Mouse (Mus musculus) embryonic facial prominence, embryonic 11.5 days (tissue): ENCODE data around the gene Tmem40. TPM values are rescaled to one million over a fixed set of nuclear protein-coding genes. Genes with fewer than 3 reads are reported as not detected.
A peak's percentile ranks its signal among the peaks of the same experiment; 100 is the strongest.

Source experiments
- ATAC-seq: fragments of 200-750 bp; cut with Nextera tagmentation; replicated peaks from 2 replicates; pipeline ENCODE4 v1.8.0; 2017; ENCODE audit warnings: low read depth; ENCODE audit not compliant: insufficient number of reproducible peaks, low FRiP score, low TSS enrichment
- DNase-seq: peaks from one replicate; pipeline ENCODE4 v3.0.0-alpha.2; 2015; ENCODE audit warnings: low spot score
- H3K27ac ChIP-seq: fragments of 300-500 bp; sonication (generic); replicated peaks from 2 replicates; pipeline ENCODE4 v1.5.1; 2014; ENCODE audit warnings: mild to moderate bottlenecking, low read depth, low read length, control low read depth
- H3K27me3 ChIP-seq: fragments of 300-500 bp; sonication (generic); 2 replicates; pipeline ENCODE4 v1.6.1; 2014; ENCODE audit warnings: mild to moderate bottlenecking, low read length, moderate library complexity, mixed read lengths; ENCODE audit not compliant: control insufficient read depth, insufficient read depth
- H3K36me3 ChIP-seq: fragments of 300-500 bp; sonication (generic); replicated peaks from 2 replicates; pipeline ENCODE4 v1.6.1; 2014; ENCODE audit warnings: low read depth, mild to moderate bottlenecking, low read length, moderate library complexity, mixed read lengths; ENCODE audit not compliant: control insufficient read depth, insufficient read depth
- H3K4me1 ChIP-seq: fragments of 300-500 bp; sonication (generic); 2 replicates; pipeline ENCODE4 v1.6.1; 2014; ENCODE audit warnings: low read length, mixed read lengths; ENCODE audit not compliant: control insufficient read depth, insufficient read depth
- H3K4me2 ChIP-seq: fragments of 300-500 bp; sonication (generic); 2 replicates; pipeline ENCODE4 v1.6.1; 2014; ENCODE audit warnings: low read depth, mild to moderate bottlenecking, control low read depth, low read length, moderate library complexity
- H3K4me3 ChIP-seq: fragments of 300-500 bp; sonication (generic); 2 replicates; pipeline ENCODE4 v1.5.1; 2014; ENCODE audit warnings: low read depth, low read length, control low read depth
- H3K9ac ChIP-seq: fragments of 300-500 bp; sonication (generic); replicated peaks from 2 replicates; pipeline ENCODE4 v1.6.1; 2014; ENCODE audit warnings: mild to moderate bottlenecking, control low read depth, low read length
- H3K9me3 ChIP-seq: fragments of 300-500 bp; sonication (generic); replicated peaks from 2 replicates; pipeline ENCODE4 v1.6.1; 2016; ENCODE audit warnings: mild to moderate bottlenecking, low read length, inconsistent platforms, mixed read lengths; ENCODE audit not compliant: control insufficient read depth
- WGBS: fragments of 180-500 bp; shearing (Covaris S2); extraction: QIAGEN DNeasy Blood & Tissue Kit; methylation state at CpG from one replicate; pipeline ENCODE4 v1.1.7; 2014; 5-methylcytosine and 5-hydroxymethylcytosine counted together
- polyA plus RNA-seq: library from polyadenylated mRNA; unstranded; fragments of >200 nt; fragmentation: Nextera tagmentation; extraction: Ambion mirVana; gene quantifications from 2 replicates; pipeline ENCODE4 v1.2.1, GENCODE M21; 2014

Tmem40 gene
- 2.0 and 3.3 TPM in 2 replicates for polyA plus RNA-seq

- ATAC-seq: no peak; the same call in 1 of the 2 replicates
- H3K4me3 ChIP-seq: no peak within 1 kb of the TSS
- H3K27ac ChIP-seq: peak within 1 kb of the TSS; percentile 25; the same call in 1 of the 2 replicates
- no peak within 1 kb of the TSS for H3K9ac ChIP-seq
- H3K27me3 ChIP-seq: no peaks in the 10 kb centered on the region
- H3K4me2 ChIP-seq: no peak within 1 kb of the TSS
- H3K4me1 ChIP-seq: peaks cover 7% of the 10 kb centered on the region
- 4% methylated on average over 9 of the region's 9 CpGs for WGBS
- H3K36me3 ChIP-seq: no peaks in the 10 kb centered on the region
- peak; percentile 67 for DNase-seq
- H3K9me3 ChIP-seq: no peaks in the 10 kb centered on the region
Observed at GRCm38 (mm10) chr6:115761995-115762756, at the start of gene Tmem40. Gene Tmem40, minus strand, starts transcription at chr6:115762410.

- 78% methylated on average over 8 of the region's 8 CpGs for WGBS
- Histone ChIP-seq H3K36me3 (peaks cover 6% of the 10 kb centered on the region), H3K4me1 (no peaks in the 10 kb centered on the region), H3K9me3 (no peaks in the 10 kb centered on the region), H3K9ac (no peak overlapping the region), H3K27me3 (no peaks in the 10 kb centered on the region), H3K4me3 (no peak overlapping the region), H3K4me2 (no peak overlapping the region), H3K27ac (no peak overlapping the region)
- DNase-seq: no peak
- no peak for ATAC-seq
Observed at GRCm38 (mm10) chr6:115811606-115812005, 49.4 kb upstream of the Tmem40 start.

- H3K27me3 ChIP-seq: no peaks in the 10 kb centered on the region
- under 1% methylated on average over 47 of the region's 47 CpGs for WGBS
- H3K9ac ChIP-seq: peak within 1 kb of the TSS; percentile 100
- H3K27ac ChIP-seq: peak within 1 kb of the TSS; percentile 88
- peak within 1 kb of the TSS; percentile 80 for H3K4me2 ChIP-seq
- ATAC-seq: peak; percentile 72
- peaks cover 15% of the 10 kb centered on the region for H3K36me3 ChIP-seq
- peak within 1 kb of the TSS; percentile 100 for H3K4me3 ChIP-seq
- H3K9me3 ChIP-seq: no peaks in the 10 kb centered on the region
- DNase-seq: peak; percentile 93
- no peaks in the 10 kb centered on the region; the same call in 1 of the 2 replicates for H3K4me1 ChIP-seq
Observed at GRCm38 (mm10) chr6:115808488-115809231, 46.5 kb upstream of the Tmem40 start, which contains the start of gene Rpl32. Gene Rpl32, minus strand, starts transcription at chr6:115808747.

GRCm38 (mm10) chr6:115808196-115808487 is 45.9 kb upstream of the Tmem40 start:
- H3K36me3 ChIP-seq: peaks cover 17% of the 10 kb centered on the region
- WGBS: under 1% methylated on average over 22 of the region's 22 CpGs
- H3K4me2 ChIP-seq: peak overlapping the region; percentile 80
- H3K4me1 ChIP-seq: no peaks in the 10 kb centered on the region; the same call in 1 of the 2 replicates
- no peaks in the 10 kb centered on the region for H3K27me3 ChIP-seq
- peak overlapping the region; percentile 100 for H3K9ac ChIP-seq
- H3K9me3 ChIP-seq: no peaks in the 10 kb centered on the region
- no peak for ATAC-seq
- DNase-seq: peak; percentile 30
- H3K27ac ChIP-seq: peak overlapping the region; percentile 88
- peak overlapping the region; percentile 100 for H3K4me3 ChIP-seq

GRCm38 (mm10) chr6:115807464-115808195 is 45.4 kb upstream of the Tmem40 start:
- ATAC-seq (no peak), DNase-seq (peak; percentile 20)
- whole genome bisulfite sequencing: 3% methylated on average over 15 of the region's 15 CpGs
- Histone ChIP-seq H3K9me3 (no peaks in the 10 kb centered on the region), H3K9ac (peak overlapping the region; percentile 100), H3K4me1 (no peaks in the 10 kb centered on the region; the same call in 1 of the 2 replicates), H3K27me3 (no peaks in the 10 kb centered on the region), H3K4me3 (peak overlapping the region; percentile 100), H3K36me3 (peaks cover 17% of the 10 kb centered on the region), H3K27ac (peak overlapping the region; percentile 88), H3K4me2 (peak overlapping the region; percentile 80)

- WGBS: 68% methylated on average over 10 of the region's 10 CpGs
- no peak overlapping the region for H3K27ac ChIP-seq
- no peak overlapping the region for H3K4me2 ChIP-seq
- H3K4me3 ChIP-seq: no peak overlapping the region
- no peaks in the 10 kb centered on the region for H3K27me3 ChIP-seq
- H3K9ac ChIP-seq: no peak overlapping the region
- no peaks in the 10 kb centered on the region for H3K9me3 ChIP-seq
- no peaks in the 10 kb centered on the region; the same call in 1 of the 2 replicates for H3K4me1 ChIP-seq
- DNase-seq (peak; percentile 25), ATAC-seq (no peak)
- peaks cover 29% of the 10 kb centered on the region for H3K36me3 ChIP-seq
Observed at GRCm38 (mm10) chr6:115804432-115805192, 42.4 kb upstream of the Tmem40 start.

GRCm38 (mm10) chr6:115803541-115804382 is 41.6 kb upstream of the Tmem40 start:
- Histone ChIP-seq H3K9me3 (no peaks in the 10 kb centered on the region), H3K4me2 (no peak overlapping the region), H3K4me1 (no peaks in the 10 kb centered on the region; the same call in 1 of the 2 replicates), H3K27ac (no peak overlapping the region), H3K4me3 (no peak overlapping the region), H3K9ac (no peak overlapping the region), H3K36me3 (peaks cover 32% of the 10 kb centered on the region), H3K27me3 (no peaks in the 10 kb centered on the region)
- WGBS: 47% methylated on average over 16 of the region's 16 CpGs
- peak; percentile 41 for ATAC-seq
- peak; percentile 77 for DNase-seq
